Mouse (Mus musculus): Measurements from ENCODE around the gene Sash3. TPM values are rescaled to one million over a fixed set of nuclear protein-coding genes. Genes with fewer than 3 reads are reported as not detected.

Gene Sash3
- polyA plus RNA-seq, 1 experiment from 2014 or later = 1.1 TPM

DNA sequence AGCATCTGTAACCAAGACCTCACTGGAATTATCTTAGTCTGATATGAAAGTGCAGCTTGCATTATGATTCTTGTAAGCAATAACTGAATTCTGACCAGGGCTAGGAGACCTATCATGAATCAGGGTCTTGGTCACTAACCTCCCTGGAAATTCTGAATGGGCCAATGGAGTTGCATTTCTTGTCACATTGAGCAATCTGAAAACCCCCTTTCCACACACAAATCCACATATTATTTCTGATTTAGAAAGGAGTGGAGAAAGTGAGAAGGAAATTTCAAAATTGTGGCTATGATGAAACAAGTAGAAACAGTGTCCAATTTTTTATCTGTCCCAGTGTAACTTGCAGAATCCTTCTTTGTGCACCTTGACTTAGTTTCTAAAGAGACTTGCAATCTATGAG is 26.9 kb upstream of the Sash3 start:
- Histone ChIP-seq H3K27ac (ENCODE audit: low read depth, low read length) (no peak overlapping the region), H3K36me3 (ENCODE audit: control insufficient read depth, insufficient read depth, low read length) (no peaks in the 10 kb centered on the region), H3K4me2 (no peak overlapping the region), H3K9ac (ENCODE audit: low read length) (no peak overlapping the region), H3K9me3 (ENCODE audit: control insufficient read depth, low read length) (no peaks in the 10 kb centered on the region), H3K4me3 (ENCODE audit: low read depth, low read length) (no peak overlapping the region), H3K27me3 (ENCODE audit: control insufficient read depth, insufficient read depth, low read length) (no peaks in the 10 kb centered on the region), H3K4me1 (ENCODE audit: control insufficient read depth, insufficient read depth, low read length) (no peaks in the 10 kb centered on the region)
- no peak for DNase-seq (ENCODE audit: low spot score, missing footprints)
- no peak for ATAC-seq (ENCODE audit: low FRiP score)

GRCm38 (mm10) chrX:48124132-48125071 is 21.8 kb upstream of the Sash3 start:
- no peak overlapping the region for H3K9ac ChIP-seq (ENCODE audit: low read length)
- H3K4me2 ChIP-seq = no peak overlapping the region
- no peaks in the 10 kb centered on the region for H3K9me3 ChIP-seq (ENCODE audit: control insufficient read depth, low read length)
- H3K4me3 ChIP-seq (ENCODE audit: low read depth, low read length) = no peak overlapping the region
- H3K27ac ChIP-seq (ENCODE audit: low read depth, low read length) = no peak overlapping the region
- ATAC-seq (ENCODE audit: low FRiP score) (peak; percentile 48; the same call in 1 of the 2 replicates), DNase-seq (ENCODE audit: low spot score, missing footprints) (peak; percentile 90)
- H3K4me1 ChIP-seq (ENCODE audit: control insufficient read depth, insufficient read depth, low read length) = no peaks in the 10 kb centered on the region
- no peaks in the 10 kb centered on the region for H3K27me3 ChIP-seq (ENCODE audit: control insufficient read depth, insufficient read depth, low read length)
- no peaks in the 10 kb centered on the region for H3K36me3 ChIP-seq (ENCODE audit: control insufficient read depth, insufficient read depth, low read length)
- WGBS = 27% methylated on average over 17 of the region's 17 CpGs

DNA sequence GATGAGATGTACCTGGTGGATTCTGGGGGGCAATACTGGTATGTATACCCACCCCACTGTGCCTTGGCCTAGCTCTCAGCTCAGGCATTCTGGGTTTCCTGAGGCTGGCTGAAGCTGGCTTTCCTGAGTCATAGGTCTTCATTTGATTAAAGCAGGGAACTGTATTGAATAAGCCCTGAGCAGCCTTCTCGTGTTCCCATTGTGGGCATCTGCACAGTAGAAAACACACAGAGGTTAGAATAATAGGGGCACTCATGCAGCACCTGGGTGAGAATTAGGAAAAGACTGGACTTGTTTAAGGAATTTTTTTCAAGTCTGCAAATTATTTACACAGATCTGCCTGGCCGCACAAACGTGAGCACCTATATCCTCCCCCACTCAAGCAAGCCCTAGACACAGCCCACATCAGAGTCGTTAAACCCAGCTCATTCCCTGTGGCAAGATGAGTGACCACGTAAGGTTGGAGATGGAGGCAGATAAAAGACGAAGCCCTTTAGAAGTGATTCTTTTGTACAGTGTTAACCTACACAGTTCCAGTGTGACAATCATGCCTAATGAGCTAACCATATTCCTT is 19.2 kb upstream of the Sash3 start:
- no peak overlapping the region for H3K9ac ChIP-seq (ENCODE audit: low read length)
- no peak overlapping the region for H3K27ac ChIP-seq (ENCODE audit: low read depth, low read length)
- ATAC-seq (ENCODE audit: low FRiP score) = no peak
- no peaks in the 10 kb centered on the region for H3K36me3 ChIP-seq (ENCODE audit: control insufficient read depth, insufficient read depth, low read length)
- H3K4me3 ChIP-seq (ENCODE audit: low read depth, low read length) = no peak overlapping the region
- H3K9me3 ChIP-seq (ENCODE audit: control insufficient read depth, low read length) = no peaks in the 10 kb centered on the region
- 74% methylated on average over 6 of the region's 6 CpGs for WGBS
- no peaks in the 10 kb centered on the region for H3K4me1 ChIP-seq (ENCODE audit: control insufficient read depth, insufficient read depth, low read length)
- H3K4me2 ChIP-seq = no peak overlapping the region
- DNase-seq (ENCODE audit: low spot score, missing footprints) = no peak
- no peaks in the 10 kb centered on the region for H3K27me3 ChIP-seq (ENCODE audit: control insufficient read depth, insufficient read depth, low read length)

DNA sequence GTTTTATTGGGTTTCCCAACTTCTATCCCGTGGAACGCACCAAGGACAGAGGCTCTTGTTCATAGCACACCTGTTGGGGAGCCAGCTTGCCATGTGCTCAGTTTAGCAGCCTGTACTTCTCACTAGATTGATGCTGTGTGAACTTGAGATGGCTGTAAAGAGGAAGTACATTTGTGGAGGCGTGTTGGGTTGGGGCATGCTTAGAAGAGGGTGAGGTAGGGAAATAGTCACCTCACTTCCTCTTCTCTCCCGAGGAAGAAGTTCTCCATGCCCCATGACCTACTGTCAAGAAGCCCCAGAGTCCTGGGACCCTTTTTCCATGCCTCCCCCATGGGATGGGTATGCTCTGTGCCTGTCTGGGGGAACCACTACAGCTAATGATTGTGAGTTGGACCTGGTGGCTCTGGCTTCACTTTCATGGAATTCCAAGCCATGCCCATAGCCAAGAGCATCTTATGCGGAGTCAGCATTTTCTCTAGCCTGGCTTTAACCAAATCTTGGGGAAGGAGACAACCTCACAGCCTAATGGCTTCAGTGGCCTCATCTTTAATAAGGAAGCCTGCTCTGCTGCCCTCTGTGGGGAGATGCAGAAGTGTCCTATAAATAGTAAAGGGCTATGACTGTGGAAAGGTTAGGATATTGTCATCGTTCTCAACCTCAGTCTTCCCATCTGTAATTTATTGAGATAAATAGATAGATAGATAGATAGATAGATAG is 18.6 kb upstream of the Sash3 start:
- Histone ChIP-seq H3K9me3 (ENCODE audit: control insufficient read depth, low read length) (no peaks in the 10 kb centered on the region), H3K27me3 (ENCODE audit: control insufficient read depth, insufficient read depth, low read length) (no peaks in the 10 kb centered on the region), H3K4me2 (no peak overlapping the region), H3K36me3 (ENCODE audit: control insufficient read depth, insufficient read depth, low read length) (no peaks in the 10 kb centered on the region), H3K4me3 (ENCODE audit: low read depth, low read length) (no peak overlapping the region), H3K4me1 (ENCODE audit: control insufficient read depth, insufficient read depth, low read length) (no peaks in the 10 kb centered on the region), H3K27ac (ENCODE audit: low read depth, low read length) (no peak overlapping the region), H3K9ac (ENCODE audit: low read length) (no peak overlapping the region)
- no peak for DNase-seq (ENCODE audit: low spot score, missing footprints)
- no peak for ATAC-seq (ENCODE audit: low FRiP score)
- WGBS = 86% methylated on average over 6 of the region's 6 CpGs

- ATAC-seq (ENCODE audit: low FRiP score) (no peak), DNase-seq (ENCODE audit: low spot score, missing footprints) (no peak)
- Histone ChIP-seq H3K9me3 (ENCODE audit: control insufficient read depth, low read length) (no peaks in the 10 kb centered on the region), H3K4me2 (no peak overlapping the region), H3K4me1 (ENCODE audit: control insufficient read depth, insufficient read depth, low read length) (no peaks in the 10 kb centered on the region), H3K27me3 (ENCODE audit: control insufficient read depth, insufficient read depth, low read length) (no peaks in the 10 kb centered on the region), H3K9ac (ENCODE audit: low read length) (no peak overlapping the region), H3K27ac (ENCODE audit: low read depth, low read length) (no peak overlapping the region), H3K36me3 (ENCODE audit: control insufficient read depth, insufficient read depth, low read length) (no peaks in the 10 kb centered on the region), H3K4me3 (ENCODE audit: low read depth, low read length) (no peak overlapping the region)
- WGBS = 100% methylated on average over 1 of the region's 1 CpGs
Measured at GRCm38 (mm10) chrX:48129167-48129566, 17.1 kb upstream of the Sash3 start.

DNA sequence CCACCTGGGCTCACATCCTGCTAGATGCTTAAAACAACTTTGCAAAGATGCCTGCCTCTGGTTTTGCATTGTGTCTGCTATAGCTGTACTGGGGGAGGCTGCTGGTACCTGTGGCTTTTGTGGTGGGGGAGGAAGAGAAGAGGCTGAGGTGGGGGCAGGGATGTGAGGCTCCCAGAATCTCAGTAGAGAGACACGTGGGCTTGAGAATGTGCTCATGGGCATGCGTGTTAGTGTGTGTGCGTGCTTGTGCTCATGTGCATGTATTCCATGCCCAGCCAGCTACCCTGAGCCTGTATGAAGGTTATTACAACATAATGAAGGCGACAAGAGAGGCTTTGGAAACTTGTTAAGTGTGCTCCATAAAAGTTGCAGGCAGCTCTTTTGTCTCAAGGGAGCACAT is 9.3 kb upstream of the Sash3 start:
- no peak overlapping the region for H3K4me3 ChIP-seq (ENCODE audit: low read depth, low read length)
- no peak overlapping the region for H3K27ac ChIP-seq (ENCODE audit: low read depth, low read length)
- H3K27me3 ChIP-seq (ENCODE audit: control insufficient read depth, insufficient read depth, low read length) = no peaks in the 10 kb centered on the region
- no peak overlapping the region for H3K9ac ChIP-seq (ENCODE audit: low read length)
- no peaks in the 10 kb centered on the region for H3K36me3 ChIP-seq (ENCODE audit: control insufficient read depth, insufficient read depth, low read length)
- no peaks in the 10 kb centered on the region for H3K9me3 ChIP-seq (ENCODE audit: control insufficient read depth, low read length)
- ATAC-seq (ENCODE audit: low FRiP score) (no peak), DNase-seq (ENCODE audit: low spot score, missing footprints) (no peak)
- 82% methylated on average over 4 of the region's 4 CpGs for WGBS
- H3K4me2 ChIP-seq = no peak overlapping the region
- no peaks in the 10 kb centered on the region; the same call in 1 of the 2 replicates for H3K4me1 ChIP-seq (ENCODE audit: control insufficient read depth, insufficient read depth, low read length)

DNA sequence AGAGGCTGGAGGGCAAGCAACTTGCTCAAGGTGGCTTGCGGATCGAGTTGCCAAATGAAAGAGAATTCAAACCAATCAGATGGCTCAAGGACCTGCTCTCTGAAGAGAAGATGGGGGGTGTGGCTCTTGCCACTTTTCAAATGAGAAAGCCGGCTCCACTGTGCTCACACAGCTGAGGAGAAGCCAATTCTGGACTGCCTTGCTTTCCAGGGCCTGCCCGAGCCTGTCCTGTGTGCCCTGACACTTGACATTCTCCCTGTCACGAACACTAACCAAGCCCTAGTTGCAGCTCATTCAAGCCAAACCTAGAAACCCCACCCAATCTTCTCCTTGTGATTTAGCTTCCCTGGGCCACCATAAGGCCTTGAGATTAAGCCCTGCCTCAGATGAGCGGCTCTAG is 8.2 kb upstream of the Sash3 start:
- Histone ChIP-seq H3K4me2 (no peak overlapping the region), H3K27me3 (ENCODE audit: control insufficient read depth, insufficient read depth, low read length) (no peaks in the 10 kb centered on the region), H3K4me3 (ENCODE audit: low read depth, low read length) (no peak overlapping the region), H3K36me3 (ENCODE audit: control insufficient read depth, insufficient read depth, low read length) (no peaks in the 10 kb centered on the region), H3K27ac (ENCODE audit: low read depth, low read length) (no peak overlapping the region), H3K4me1 (ENCODE audit: control insufficient read depth, insufficient read depth, low read length) (no peaks in the 10 kb centered on the region; the same call in 1 of the 2 replicates), H3K9ac (ENCODE audit: low read length) (no peak overlapping the region), H3K9me3 (ENCODE audit: control insufficient read depth, low read length) (no peaks in the 10 kb centered on the region)
- DNase-seq (ENCODE audit: low spot score, missing footprints) (no peak), ATAC-seq (ENCODE audit: low FRiP score) (no peak)
- WGBS = 63% methylated on average over 6 of the region's 6 CpGs

DNA sequence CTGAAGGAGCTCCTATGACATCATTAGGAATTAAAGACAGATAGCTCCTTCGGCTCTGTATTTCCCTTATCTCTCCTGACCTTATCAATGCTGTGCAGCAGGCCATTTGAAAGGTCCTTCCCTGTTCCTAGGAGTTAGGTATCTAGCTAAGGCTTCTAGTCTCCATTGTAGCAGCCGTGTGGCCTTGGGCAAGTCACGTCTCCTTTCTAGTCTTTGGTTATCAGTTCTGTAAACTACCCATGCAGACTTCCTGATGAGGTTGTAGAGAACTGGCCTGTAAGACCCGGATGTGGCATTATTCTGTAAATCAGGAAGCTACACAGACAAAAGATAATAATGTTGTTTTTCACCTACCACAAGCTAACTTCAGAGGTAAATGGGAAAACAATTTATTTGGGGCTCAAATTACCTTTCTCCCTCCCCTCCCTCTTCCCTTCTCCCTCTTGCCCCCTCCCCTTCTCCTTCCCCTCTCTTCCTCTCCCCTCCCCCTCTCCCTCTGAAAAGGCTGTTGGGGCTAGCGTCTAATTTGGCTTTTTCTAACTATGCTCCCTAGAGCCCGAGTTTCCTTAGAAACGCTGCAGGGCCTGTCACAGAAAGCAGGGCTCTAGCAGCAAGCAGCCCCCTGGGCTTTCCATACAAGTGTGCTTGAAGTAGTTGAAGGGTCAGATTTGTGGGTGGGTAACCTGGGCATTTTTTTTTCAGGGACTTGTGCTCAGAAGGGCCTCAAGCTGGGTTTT is 7.5 kb upstream of the Sash3 start:
- DNase-seq (ENCODE audit: low spot score, missing footprints) (peak; percentile 81), ATAC-seq (ENCODE audit: low FRiP score) (no peak)
- H3K36me3 ChIP-seq (ENCODE audit: control insufficient read depth, insufficient read depth, low read length) = no peaks in the 10 kb centered on the region
- 51% methylated on average over 7 of the region's 7 CpGs for WGBS
- no peaks in the 10 kb centered on the region for H3K9me3 ChIP-seq (ENCODE audit: control insufficient read depth, low read length)
- no peak overlapping the region for H3K4me3 ChIP-seq (ENCODE audit: low read depth, low read length)
- no peaks in the 10 kb centered on the region; the same call in 1 of the 2 replicates for H3K4me1 ChIP-seq (ENCODE audit: control insufficient read depth, insufficient read depth, low read length)
- no peak overlapping the region for H3K4me2 ChIP-seq
- no peaks in the 10 kb centered on the region for H3K27me3 ChIP-seq (ENCODE audit: control insufficient read depth, insufficient read depth, low read length)
- H3K9ac ChIP-seq (ENCODE audit: low read length) = no peak overlapping the region
- H3K27ac ChIP-seq (ENCODE audit: low read depth, low read length) = no peak overlapping the region

Data from midbrain, embryonic 11.5 days (tissue).